Mouse (Mus musculus): ENCODE results near the gene Nckipsd. TPM values are rescaled to one million over a fixed set of nuclear protein-coding genes. Genes with fewer than 3 reads are reported as not detected.

Nckipsd gene
- polyA plus RNA-seq, 1 experiment from 2014 or later: 4.5 TPM

- Histone ChIP-seq H3K9ac (replicated peaks) (no peak overlapping the region), H3K9me3 (ENCODE audit: low read length) (no peaks in the 10 kb centered on the region), H3K4me1 (ENCODE audit: insufficient read depth) (peaks cover 18% of the 10 kb centered on the region), H3K36me3 (replicated peaks; ENCODE audit: insufficient read depth, low read length) (no peaks in the 10 kb centered on the region), H3K4me3 (ENCODE audit: low read depth, low read length) (peak overlapping the region; percentile 31), H3K27ac (ENCODE audit: low read depth) (no peak overlapping the region), H3K4me2 (ENCODE audit: low read depth, low read length) (peak overlapping the region; percentile 67), H3K27me3 (ENCODE audit: insufficient read depth, low read length) (peaks cover 79% of the 10 kb centered on the region)
- TF ChIP-seq EP300 (IDR thresholded peaks at IDR 0.05; ENCODE audit: low read depth): no peak
- TF ChIP-seq CTCF (IDR thresholded peaks at IDR 0.05; ENCODE audit: low read depth): no peak
- DNase-seq (peak; percentile 86), ATAC-seq (peak; percentile 73)
- 2% methylated on average over 39 of the region's 39 CpGs for WGBS (ENCODE audit: insufficient replicate concordance)
These were observed 18.7 kb downstream of the Nckipsd start for GRCm38 (mm10) chr9:108826700-108827340.

DNA sequence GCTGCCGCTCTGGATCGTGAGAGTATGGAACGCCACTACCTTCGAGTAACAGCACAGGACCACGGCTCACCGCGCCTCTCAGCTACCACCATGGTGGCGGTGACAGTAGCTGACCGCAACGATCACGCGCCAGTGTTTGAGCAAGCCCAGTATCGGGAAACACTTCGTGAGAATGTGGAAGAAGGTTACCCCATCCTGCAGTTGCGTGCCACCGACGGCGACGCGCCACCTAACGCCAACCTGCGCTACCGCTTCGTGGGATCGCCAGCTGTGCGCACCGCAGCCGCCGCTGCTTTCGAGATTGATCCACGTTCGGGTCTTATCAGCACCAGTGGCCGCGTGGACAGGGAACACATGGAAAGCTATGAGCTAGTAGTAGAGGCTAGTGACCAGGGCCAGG is 19.3 kb downstream of the Nckipsd start:
- Histone ChIP-seq H3K9ac (replicated peaks) (no peak overlapping the region), H3K9me3 (ENCODE audit: low read length) (no peaks in the 10 kb centered on the region), H3K4me1 (ENCODE audit: insufficient read depth) (peaks cover 23% of the 10 kb centered on the region), H3K27ac (ENCODE audit: low read depth) (no peak overlapping the region), H3K4me2 (ENCODE audit: low read depth, low read length) (peak overlapping the region; percentile 67), H3K4me3 (ENCODE audit: low read depth, low read length) (peak overlapping the region; percentile 31), H3K27me3 (ENCODE audit: insufficient read depth, low read length) (peaks cover 85% of the 10 kb centered on the region), H3K36me3 (replicated peaks; ENCODE audit: insufficient read depth, low read length) (no peaks in the 10 kb centered on the region)
- DNase-seq: peak; percentile 40
- WGBS (ENCODE audit: insufficient replicate concordance): 9% methylated on average over 34 of the region's 34 CpGs
- no peak for ATAC-seq
- TF ChIP-seq CTCF (IDR thresholded peaks at IDR 0.05; ENCODE audit: low read depth): no peak
- no peak for TF ChIP-seq EP300 (IDR thresholded peaks at IDR 0.05; ENCODE audit: low read depth)

- 55% methylated on average over 18 of the region's 18 CpGs for WGBS (ENCODE audit: insufficient replicate concordance)
- peak overlapping the region; percentile 67 for H3K4me2 ChIP-seq (ENCODE audit: low read depth, low read length)
- no peak for TF ChIP-seq EP300 (IDR thresholded peaks at IDR 0.05; ENCODE audit: low read depth)
- no peak for TF ChIP-seq CTCF (IDR thresholded peaks at IDR 0.05; ENCODE audit: low read depth)
- H3K9me3 ChIP-seq (ENCODE audit: low read length): no peaks in the 10 kb centered on the region
- peaks cover 28% of the 10 kb centered on the region for H3K4me1 ChIP-seq (ENCODE audit: insufficient read depth)
- DNase-seq (no peak), ATAC-seq (no peak)
- no peak overlapping the region for H3K9ac ChIP-seq (replicated peaks)
- peak overlapping the region; percentile 31 for H3K4me3 ChIP-seq (ENCODE audit: low read depth, low read length)
- no peaks in the 10 kb centered on the region for H3K36me3 ChIP-seq (replicated peaks; ENCODE audit: insufficient read depth, low read length)
- H3K27me3 ChIP-seq (ENCODE audit: insufficient read depth, low read length): peaks cover 88% of the 10 kb centered on the region
- no peak overlapping the region for H3K27ac ChIP-seq (ENCODE audit: low read depth)
These were observed 19.7 kb downstream of the Nckipsd start for GRCm38 (mm10) chr9:108827906-108828305.

- peak; percentile 5 for ATAC-seq
- WGBS (ENCODE audit: insufficient replicate concordance): 2% methylated on average over 23 of the region's 23 CpGs
- peak; percentile 68 for DNase-seq
- peak overlapping the region; percentile 74 for H3K4me2 ChIP-seq (ENCODE audit: low read depth, low read length)
- peaks cover 26% of the 10 kb centered on the region for H3K4me1 ChIP-seq (ENCODE audit: insufficient read depth)
- peak overlapping the region; percentile 36 for H3K9ac ChIP-seq (replicated peaks)
- H3K36me3 ChIP-seq (replicated peaks; ENCODE audit: insufficient read depth, low read length): no peaks in the 10 kb centered on the region
- TF ChIP-seq EP300 (IDR thresholded peaks at IDR 0.05; ENCODE audit: low read depth): no peak
- TF ChIP-seq CTCF (IDR thresholded peaks at IDR 0.05; ENCODE audit: low read depth): no peak
- H3K9me3 ChIP-seq (ENCODE audit: low read length): no peaks in the 10 kb centered on the region
- peak overlapping the region; percentile 49 for H3K4me3 ChIP-seq (ENCODE audit: low read depth, low read length)
- H3K27ac ChIP-seq (ENCODE audit: low read depth): peak overlapping the region; percentile 52; the same call in 1 of the 2 replicates
- peaks cover 68% of the 10 kb centered on the region for H3K27me3 ChIP-seq (ENCODE audit: insufficient read depth, low read length)
These were observed 23.5 kb downstream of the Nckipsd start for GRCm38 (mm10) chr9:108831637-108832036.

DNA sequence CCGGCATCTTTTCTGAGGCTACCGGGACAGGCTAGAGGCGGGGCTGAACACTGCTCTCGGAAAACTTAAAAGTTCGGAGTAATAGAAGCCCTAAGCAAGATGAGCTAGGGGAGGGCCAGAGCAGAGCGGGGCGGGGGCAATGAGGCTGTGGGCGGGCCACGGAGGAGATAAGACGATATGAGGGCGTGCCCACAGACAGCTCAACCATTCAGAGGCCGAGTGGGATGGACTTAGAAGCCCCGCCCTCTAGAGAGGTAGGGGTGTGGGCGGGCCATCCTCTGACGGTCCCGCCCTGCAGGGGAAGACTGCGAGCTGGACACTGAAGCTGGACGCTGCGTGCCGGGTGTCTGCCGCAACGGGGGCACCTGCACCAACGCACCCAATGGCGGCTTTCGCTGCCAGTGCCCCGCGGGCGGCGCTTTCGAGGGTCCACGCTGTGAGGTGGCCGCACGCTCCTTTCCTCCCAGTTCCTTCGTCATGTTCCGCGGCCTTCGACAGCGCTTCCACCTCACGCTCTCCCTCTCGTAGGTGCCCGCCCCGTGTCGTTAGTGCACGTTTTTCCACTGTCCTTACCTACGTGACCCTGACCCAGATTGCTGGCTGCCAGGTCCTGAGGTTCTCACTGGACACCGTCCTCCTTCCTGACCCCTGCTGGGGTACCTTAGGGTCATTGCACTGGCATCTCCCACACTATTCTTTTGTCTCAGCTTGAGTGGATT is 24.4 kb downstream of the Nckipsd start:
- ATAC-seq (peak; percentile 99), DNase-seq (peak; percentile 92)
- TF ChIP-seq EP300 (IDR thresholded peaks at IDR 0.05; ENCODE audit: low read depth): no peak
- no peak for TF ChIP-seq CTCF (IDR thresholded peaks at IDR 0.05; ENCODE audit: low read depth)
- peak overlapping the region; percentile 49 for H3K4me3 ChIP-seq (ENCODE audit: low read depth, low read length)
- H3K9me3 ChIP-seq (ENCODE audit: low read length): no peaks in the 10 kb centered on the region
- H3K9ac ChIP-seq (replicated peaks): peak overlapping the region; percentile 36; the same call in 1 of the 2 replicates
- no peaks in the 10 kb centered on the region for H3K36me3 ChIP-seq (replicated peaks; ENCODE audit: insufficient read depth, low read length)
- H3K4me1 ChIP-seq (ENCODE audit: insufficient read depth): peaks cover 21% of the 10 kb centered on the region
- peak overlapping the region; percentile 74 for H3K4me2 ChIP-seq (ENCODE audit: low read depth, low read length)
- H3K27ac ChIP-seq (ENCODE audit: low read depth): peak overlapping the region; percentile 52; the same call in 1 of the 2 replicates
- 5% methylated on average over 46 of the region's 46 CpGs for WGBS (ENCODE audit: insufficient replicate concordance)
- H3K27me3 ChIP-seq (ENCODE audit: insufficient read depth, low read length): peaks cover 59% of the 10 kb centered on the region

DNA sequence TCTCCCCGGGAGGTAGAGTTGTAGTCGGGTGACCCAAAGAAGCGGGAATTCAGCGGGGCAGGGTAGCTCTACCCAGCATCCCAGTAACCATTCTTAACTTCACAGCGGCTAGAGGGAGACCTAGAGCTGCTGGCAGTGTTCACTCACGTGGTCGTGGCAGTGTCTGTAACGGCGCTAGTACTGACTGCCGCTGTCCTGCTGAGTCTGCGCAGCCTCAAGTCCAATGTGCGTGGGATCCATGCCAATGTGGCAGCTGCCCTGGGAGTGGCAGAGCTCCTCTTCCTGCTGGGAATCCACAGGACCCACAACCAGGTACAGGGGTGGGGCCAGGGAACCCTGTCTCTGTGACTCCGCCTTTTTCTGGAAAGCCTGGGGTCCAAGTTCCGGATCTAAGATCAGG is 34.8 kb downstream of the Nckipsd start:
- no peak overlapping the region for H3K4me3 ChIP-seq (ENCODE audit: low read depth, low read length)
- H3K27ac ChIP-seq (ENCODE audit: low read depth): no peak overlapping the region
- no peaks in the 10 kb centered on the region for H3K9me3 ChIP-seq (ENCODE audit: low read length)
- peak; percentile 55 for DNase-seq
- H3K27me3 ChIP-seq (ENCODE audit: insufficient read depth, low read length): no peaks in the 10 kb centered on the region
- no peaks in the 10 kb centered on the region for H3K36me3 ChIP-seq (replicated peaks; ENCODE audit: insufficient read depth, low read length)
- TF ChIP-seq CTCF (IDR thresholded peaks at IDR 0.05; ENCODE audit: low read depth) (peak; percentile 53), EP300 (IDR thresholded peaks at IDR 0.05; ENCODE audit: low read depth) (no peak)
- peak; percentile 77 for ATAC-seq
- no peak overlapping the region for H3K9ac ChIP-seq (replicated peaks)
- WGBS (ENCODE audit: insufficient replicate concordance): 16% methylated on average over 14 of the region's 14 CpGs
- no peak overlapping the region for H3K4me2 ChIP-seq (ENCODE audit: low read depth, low read length)
- H3K4me1 ChIP-seq (ENCODE audit: insufficient read depth): no peaks in the 10 kb centered on the region
